Mouse (Mus musculus) heart, postnatal 0 days (tissue): ENCODE data around the gene Tmem8. TPM values are rescaled to one million over a fixed set of nuclear protein-coding genes. Genes with fewer than 3 reads are reported as not detected.
"Not testable (repeated sequence)": the region's sequence is repeated elsewhere in the genome, so short reads cannot be mapped to it uniquely, and the experiment has no call there.

Source experiments
- ATAC-seq: fragments of 200-750 bp; cut with Nextera tagmentation; 2 replicates; pipeline ENCODE4 v1.8.0; 2017; ENCODE audit warnings: low read depth, moderate number of reproducible peaks, moderate library complexity; ENCODE audit not compliant: insufficient read depth
- DNase-seq: peaks from one replicate; pipeline ENCODE4 v3.0.0-alpha.2; 2016; ENCODE audit warnings: low spot score
- H3K27ac ChIP-seq: fragments of 300-500 bp; sonication (generic); 2 replicates; pipeline ENCODE4 v1.5.1; 2014; ENCODE audit warnings: low read depth, mild to moderate bottlenecking
- H3K27me3 ChIP-seq: fragments of 300-500 bp; sonication (generic); 2 replicates; pipeline ENCODE4 v1.6.1; 2014; ENCODE audit warnings: low read length, mixed read lengths; ENCODE audit not compliant: control insufficient read depth, insufficient read depth
- H3K36me3 ChIP-seq: fragments of 300-500 bp; sonication (generic); replicated peaks from 2 replicates; pipeline ENCODE4 v1.6.1; 2014; ENCODE audit warnings: low read length, mixed read lengths; ENCODE audit not compliant: control insufficient read depth, insufficient read depth
- H3K4me1 ChIP-seq: fragments of 300-500 bp; sonication (generic); 2 replicates; pipeline ENCODE4 v1.6.1; 2014; ENCODE audit warnings: antibody characterized with exemption; ENCODE audit not compliant: control insufficient read depth, insufficient read depth
- H3K4me2 ChIP-seq: fragments of 300-500 bp; sonication (generic); 2 replicates; pipeline ENCODE4 v1.6.1; 2014; ENCODE audit warnings: low read depth, mild to moderate bottlenecking, low read length, moderate library complexity
- H3K4me3 ChIP-seq: fragments of 300-500 bp; sonication (generic); 2 replicates; pipeline ENCODE4 v1.5.1; 2014; ENCODE audit warnings: low read depth, low read length
- H3K9ac ChIP-seq: fragments of 300-500 bp; sonication (generic); replicated peaks from 2 replicates; pipeline ENCODE4 v1.6.1; 2014; ENCODE audit warnings: low read depth, low read length, mixed read lengths
- H3K9me3 ChIP-seq: fragments of 300-500 bp; sonication (generic); replicated peaks from 2 replicates; pipeline ENCODE4 v1.6.1; 2016; ENCODE audit warnings: low read length; ENCODE audit not compliant: control insufficient read depth
- CTCF ChIP-seq: IDR thresholded peaks from 2 replicates; pipeline ENCODE4 v1.5.1; 2016; ENCODE audit warnings: antibody characterized with exemption, control low read depth, low read depth
- EP300 ChIP-seq: IDR thresholded peaks from 2 replicates; pipeline ENCODE4 v1.6.1; 2016; ENCODE audit warnings: antibody characterized with exemption, low read depth
- WGBS: fragments of 180-500 bp; shearing (Covaris S2); extraction: QIAGEN DNeasy Blood & Tissue Kit; methylation state at CpG from one replicate; pipeline ENCODE4 v1.1.7; 2014; 5-methylcytosine and 5-hydroxymethylcytosine counted together
- polyA plus RNA-seq: library from polyadenylated mRNA; unstranded; fragments of >200 nt; fragmentation: Nextera tagmentation; extraction: Ambion mirVana; gene quantifications from 2 replicates; pipeline ENCODE4 v1.2.1, GENCODE M21; 2015
- total RNA-seq: library from RNA; depleted of rRNA; stranded (reverse); fragments of >200 nt; gene quantifications from 2 replicates; pipeline ENCODE4 v1.2.3, GENCODE M21; 2014; ENCODE audit warnings: low replicate concordance

Tmem8 gene
- total and polyA plus RNA-seq, 2 experiments from 2014 or later = 0.51 to 2.1 TPM

- peaks cover 68% of the 10 kb centered on the region for H3K27me3 ChIP-seq
- WGBS = 41% methylated on average over 4 of the region's 4 CpGs
These were observed 1.4 kb upstream of the Tmem8 start for GRCm38 (mm10) chr17:26111722-26112121.

GRCm38 (mm10) chr17:26112751-26113150, 348 bp upstream of the Tmem8 start:
- no peak for ATAC-seq
- peaks cover 77% of the 10 kb centered on the region for H3K27me3 ChIP-seq

More at GRCm38 (mm10) chr17:26111722-26112121, 1.4 kb upstream of the Tmem8 start:
- TF ChIP-seq CTCF (no peak), EP300 (no peak)
- no peak overlapping the region for H3K9ac ChIP-seq
- no peak overlapping the region for H3K4me3 ChIP-seq
- DNase-seq = no peak
- no peak overlapping the region for H3K4me2 ChIP-seq
- 0 out of 2 replicates have a peak, but pooled peaks cover 7% of the 10 kb centered on the region for H3K4me1 ChIP-seq
- H3K27ac ChIP-seq = no peak overlapping the region
- H3K9me3 ChIP-seq = no peaks in the 10 kb centered on the region
- H3K36me3 ChIP-seq = no peaks in the 10 kb centered on the region
- no peak for ATAC-seq

DNA sequence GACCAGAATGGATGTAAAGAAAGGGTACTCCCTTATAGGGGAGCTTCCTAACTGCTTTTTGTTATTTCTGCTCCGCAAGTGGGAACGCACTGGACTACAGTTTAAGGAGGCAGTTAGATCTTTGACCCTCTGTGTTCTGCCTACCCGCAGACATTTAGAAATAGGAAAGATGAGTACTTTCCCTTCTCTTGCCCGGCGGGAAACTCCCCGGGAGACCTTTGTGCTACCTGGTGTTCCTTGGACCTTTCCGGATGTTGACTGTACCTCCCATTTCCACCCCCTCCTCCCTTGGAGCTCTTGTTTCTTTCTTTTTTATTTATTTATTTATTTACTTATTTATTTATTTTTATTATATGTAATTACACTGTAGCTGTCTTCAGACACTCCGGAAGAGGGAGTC, 962 bp downstream of the Tmem8 start:
- WGBS = 13% methylated on average over 8 of the region's 8 CpGs
- peak overlapping the region; percentile 54 for H3K4me3 ChIP-seq
- H3K9me3 ChIP-seq = no peaks in the 10 kb centered on the region
- H3K27me3 ChIP-seq = peaks cover 86% of the 10 kb centered on the region
- peak overlapping the region; percentile 94 for H3K4me2 ChIP-seq
- H3K9ac ChIP-seq = no peak overlapping the region
- no peak for TF ChIP-seq EP300
- no peak for TF ChIP-seq CTCF
- ATAC-seq (no peak), DNase-seq (no peak)
- no peak overlapping the region for H3K27ac ChIP-seq
- no peaks in the 10 kb centered on the region for H3K36me3 ChIP-seq
- H3K4me1 ChIP-seq = 0 out of 2 replicates have a peak, but pooled peaks cover 7% of the 10 kb centered on the region

More at GRCm38 (mm10) chr17:26112751-26113150, 348 bp upstream of the Tmem8 start:
- Histone ChIP-seq H3K4me1 (0 out of 2 replicates have a peak, but pooled peaks cover 7% of the 10 kb centered on the region), H3K36me3 (no peaks in the 10 kb centered on the region), H3K4me2 (peak overlapping the region; percentile 94), H3K9ac (no peak overlapping the region), H3K4me3 (peak overlapping the region; percentile 54), H3K9me3 (no peaks in the 10 kb centered on the region), H3K27ac (no peak overlapping the region)
- 20% methylated on average over 14 of the region's 14 CpGs for WGBS
- no peak for DNase-seq
- TF ChIP-seq CTCF (no peak), EP300 (no peak)

GRCm38 (mm10) chr17:26114461-26114860, 1.4 kb downstream of the Tmem8 start:
- not testable (repeated sequence) for H3K27ac ChIP-seq, ATAC-seq

DNA sequence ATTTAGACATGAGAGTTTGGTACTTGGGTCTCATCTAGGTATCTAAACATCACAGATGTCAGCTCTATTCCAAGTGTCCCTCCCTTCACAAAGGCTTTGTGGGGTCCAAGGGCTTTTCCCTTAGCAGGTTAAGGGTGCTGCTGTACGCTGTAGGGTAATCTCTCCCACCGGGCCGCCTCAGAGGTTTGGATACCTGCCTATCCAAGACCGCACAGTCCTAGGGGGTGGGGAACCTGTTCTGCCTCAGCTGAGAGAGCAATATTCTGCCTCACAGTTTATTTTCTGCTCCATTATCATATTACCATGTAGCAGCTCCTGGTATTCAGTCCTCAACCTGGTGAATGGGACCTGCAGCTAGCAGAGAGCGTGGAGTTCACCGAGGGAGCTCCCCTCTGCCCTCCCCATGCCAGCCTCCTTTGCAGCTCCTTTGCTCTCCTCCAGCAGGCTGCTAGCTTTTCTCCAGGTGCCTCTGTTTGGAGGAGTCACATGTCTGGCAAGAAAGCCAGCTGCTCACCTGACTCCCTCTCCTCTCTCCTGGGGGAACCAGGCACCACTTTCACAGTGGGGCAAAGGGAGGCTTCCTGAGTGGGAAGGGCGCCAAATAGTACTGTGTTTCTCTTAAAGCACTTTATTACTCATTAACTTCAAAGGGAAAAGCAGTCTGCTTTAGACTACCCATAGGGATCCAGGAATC, 2.3 kb downstream of the Tmem8 start:
- H3K27me3 ChIP-seq = peaks cover 87% of the 10 kb centered on the region
- WGBS = 76% methylated on average over 7 of the region's 7 CpGs
- H3K36me3 ChIP-seq = no peaks in the 10 kb centered on the region
- no peaks in the 10 kb centered on the region for H3K9me3 ChIP-seq
- no peak overlapping the region for H3K27ac ChIP-seq
- H3K4me1 ChIP-seq = 0 out of 2 replicates have a peak, but pooled peaks cover 7% of the 10 kb centered on the region
- H3K9ac ChIP-seq = no peak overlapping the region
- DNase-seq (no peak), ATAC-seq (no peak)
- no peak for TF ChIP-seq EP300
- TF ChIP-seq CTCF = no peak
- H3K4me3 ChIP-seq = no peak overlapping the region
- H3K4me2 ChIP-seq = no peak overlapping the region

More at GRCm38 (mm10) chr17:26114461-26114860, 1.4 kb downstream of the Tmem8 start:
- peaks cover 90% of the 10 kb centered on the region for H3K27me3 ChIP-seq
- not testable (repeated sequence) for H3K4me1 ChIP-seq, H3K9me3 ChIP-seq, H3K4me3 ChIP-seq, H3K4me2 ChIP-seq, H3K9ac ChIP-seq, DNase-seq, H3K36me3 ChIP-seq
- WGBS = 58% methylated on average over 7 of the region's 7 CpGs
